Mouse (Mus musculus) kidney, embryonic 16.5 days (tissue): ENCODE results near the gene H2-T24. TPM values are rescaled to one million over a fixed set of nuclear protein-coding genes. Genes with fewer than 3 reads are reported as not detected.
"Not testable (repeated sequence)": the region's sequence is repeated elsewhere in the genome, so short reads cannot be mapped to it uniquely, and the experiment has no call there.

Experiments used
- ATAC-seq: fragments of 200-750 bp; cut with Nextera tagmentation; 2 replicates; pipeline ENCODE4 v1.8.0; 2017; ENCODE audit warnings: moderate TSS enrichment; ENCODE audit not compliant: low FRiP score, low TSS enrichment
- H3K27ac ChIP-seq: fragments of 300-500 bp; sonication (generic); 2 replicates; pipeline ENCODE4 v1.5.1; 2014; ENCODE audit warnings: low read length
- H3K27me3 ChIP-seq: fragments of 300-500 bp; sonication (generic); 2 replicates; pipeline ENCODE4 v1.6.1; 2014; ENCODE audit warnings: low read length, control low read depth, mixed read lengths; ENCODE audit not compliant: insufficient read depth
- H3K36me3 ChIP-seq: fragments of 300-500 bp; sonication (generic); 2 replicates; pipeline ENCODE4 v1.6.1; 2014; ENCODE audit warnings: low read length, control low read depth, mixed read lengths; ENCODE audit not compliant: insufficient read depth
- H3K4me1 ChIP-seq: fragments of 300-500 bp; sonication (generic); 2 replicates; pipeline ENCODE4 v1.6.1; 2014; ENCODE audit warnings: low read length, control low read depth, mixed read lengths; ENCODE audit not compliant: insufficient read depth
- H3K4me2 ChIP-seq: fragments of 300-500 bp; sonication (generic); replicated peaks from 2 replicates; pipeline ENCODE4 v1.6.1; 2014; ENCODE audit warnings: low read depth, low read length
- H3K4me3 ChIP-seq: fragments of 300-500 bp; sonication (generic); 2 replicates; pipeline ENCODE4 v1.5.1; 2014; ENCODE audit warnings: mild to moderate bottlenecking, low read length
- H3K9ac ChIP-seq: fragments of 300-500 bp; sonication (generic); replicated peaks from 2 replicates; pipeline ENCODE4 v1.6.1; 2014; ENCODE audit warnings: low read length
- H3K9me3 ChIP-seq: fragments of 300-500 bp; sonication (generic); 2 replicates; pipeline ENCODE4 v1.6.1; 2016; ENCODE audit warnings: low read length, control low read depth
- WGBS: fragments of 180-500 bp; shearing (Covaris S2); extraction: QIAGEN DNeasy Blood & Tissue Kit; methylation state at CpG from one replicate; pipeline ENCODE4 v1.1.7; 2014; 5-methylcytosine and 5-hydroxymethylcytosine counted together
- polyA plus RNA-seq: library from polyadenylated mRNA; unstranded; fragments of >200 nt; fragmentation: Nextera tagmentation; extraction: Ambion mirVana; gene quantifications from 2 replicates; pipeline ENCODE4 v1.2.1, GENCODE M21; 2015

The H2-T24 gene
- polyA plus RNA-seq, 1 experiment from 2014 or later, result 2.2 TPM

GRCm38 (mm10) chr17:36035010-36035638, 14.8 kb upstream of the H2-T24 start:
- 35% methylated on average over 3 of the region's 3 CpGs for WGBS
- not testable (repeated sequence) for H3K9ac ChIP-seq, H3K27ac ChIP-seq

GRCm38 (mm10) chr17:36034524-36034923, 14.2 kb upstream of the H2-T24 start:
- ATAC-seq, H3K36me3 ChIP-seq, H3K4me3 ChIP-seq, H3K27ac ChIP-seq, H3K4me2 ChIP-seq, H3K9ac ChIP-seq, H3K4me1 ChIP-seq, H3K9me3 ChIP-seq, H3K27me3 ChIP-seq: not testable (repeated sequence)
- 47% methylated on average over 3 of the region's 3 CpGs for WGBS

More at GRCm38 (mm10) chr17:36035010-36035638, 14.8 kb upstream of the H2-T24 start:
- not testable (repeated sequence) for H3K4me2 ChIP-seq, H3K4me3 ChIP-seq, H3K27me3 ChIP-seq, H3K36me3 ChIP-seq, H3K4me1 ChIP-seq, H3K9me3 ChIP-seq
- peak; percentile 49; the same call in 1 of the 2 replicates for ATAC-seq

DNA sequence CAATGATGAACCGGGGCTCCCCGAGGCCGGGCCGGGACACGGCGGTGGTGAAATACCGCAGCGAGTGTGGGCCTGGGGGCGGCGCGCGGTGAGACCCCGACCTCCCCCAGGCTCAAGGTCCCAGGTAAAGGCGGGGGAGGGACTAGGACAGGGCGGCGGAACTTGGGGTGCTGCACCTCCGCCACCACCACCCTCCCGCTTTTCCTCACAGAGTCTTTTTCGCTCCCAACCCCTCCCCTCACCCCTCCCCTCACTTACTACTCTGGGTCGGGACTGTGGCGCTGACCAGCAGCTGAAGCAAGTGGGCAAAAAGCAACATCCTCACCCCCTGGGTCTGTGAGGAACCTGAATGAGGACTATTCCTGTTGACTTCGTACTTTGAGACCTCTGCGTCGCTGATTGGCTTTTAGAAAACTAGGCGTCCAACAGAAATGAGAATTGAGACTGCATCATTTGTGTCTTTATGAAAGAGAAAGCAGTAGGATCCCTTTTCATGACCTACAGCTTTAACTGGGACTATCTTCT, 12.1 kb upstream of the H2-T24 start, which contains the start of gene H2-T23:
TSS of gene H2-T23 (minus strand) at position 505 of the 525 bp plus-strand sequence.
- not testable (repeated sequence) for H3K4me1 ChIP-seq, H3K9me3 ChIP-seq, H3K27ac ChIP-seq, H3K36me3 ChIP-seq, H3K27me3 ChIP-seq
- under 1% methylated on average over 24 of the region's 25 CpGs for WGBS
- peak within 1 kb of the TSS; percentile 54 for H3K4me3 ChIP-seq
- peak within 1 kb of the TSS; percentile 55 for H3K9ac ChIP-seq
- ATAC-seq, result peak; percentile 58; the same call in 1 of the 2 replicates
- peak within 1 kb of the TSS; percentile 87 for H3K4me2 ChIP-seq

- H3K4me1 ChIP-seq, H3K9me3 ChIP-seq, H3K36me3 ChIP-seq, H3K27ac ChIP-seq, H3K27me3 ChIP-seq: not testable (repeated sequence)
- Histone ChIP-seq H3K4me2 (peak overlapping the region; percentile 87), H3K4me3 (peak overlapping the region; percentile 54), H3K9ac (peak overlapping the region; percentile 55)
- peak; percentile 70 for ATAC-seq
- WGBS, result 2% methylated on average over 40 of the region's 40 CpGs
Measured at GRCm38 (mm10) chr17:36031583-36032331, 11.4 kb upstream of the H2-T24 start.

DNA sequence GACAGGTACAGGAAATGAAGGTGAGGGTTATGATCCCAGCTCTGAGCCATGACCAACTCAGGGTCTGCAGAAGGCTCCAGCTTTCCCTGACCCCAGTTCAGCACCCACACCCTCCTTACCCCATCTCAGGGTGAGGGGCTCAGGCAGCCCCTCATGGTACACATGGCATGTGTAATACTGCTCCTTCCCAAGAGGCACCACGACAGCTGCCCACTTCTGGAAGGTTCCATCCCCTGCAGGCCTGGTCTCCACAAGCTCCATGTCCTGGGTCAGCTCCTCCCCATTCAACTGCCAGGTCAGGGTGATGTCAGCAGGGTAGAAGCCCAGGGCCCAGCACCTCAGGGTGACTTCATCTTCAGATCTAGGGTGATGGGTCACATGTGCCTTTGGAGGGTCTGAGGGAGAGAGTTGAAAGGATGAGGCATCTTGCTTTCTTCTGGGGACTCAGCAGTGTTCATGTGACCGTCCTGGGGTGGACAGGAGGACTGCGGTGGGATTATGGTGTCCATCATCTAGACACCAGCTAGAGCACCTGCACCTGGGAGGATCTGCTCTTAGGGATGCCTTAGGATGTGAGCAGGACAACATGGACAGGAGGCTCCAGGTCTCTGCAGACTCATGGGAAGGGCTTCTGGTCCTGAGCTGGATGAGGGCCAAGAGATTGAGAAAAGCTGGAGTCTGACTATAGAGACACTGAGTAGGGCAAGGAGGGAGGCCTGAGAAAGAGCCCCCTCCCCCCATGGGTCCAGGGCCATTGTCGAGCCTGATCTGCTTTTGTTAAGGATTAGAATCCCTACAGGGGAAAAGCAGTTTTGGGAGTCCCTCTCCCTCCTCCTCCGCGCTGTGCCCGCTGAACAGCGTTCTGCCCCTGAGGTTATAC, 10.6 kb upstream of the H2-T24 start:
- not testable (repeated sequence) for H3K27me3 ChIP-seq, H3K27ac ChIP-seq, H3K36me3 ChIP-seq, H3K4me3 ChIP-seq, H3K9ac ChIP-seq, H3K9me3 ChIP-seq, H3K4me1 ChIP-seq
- peak; percentile 18; the same call in 1 of the 2 replicates for ATAC-seq
- WGBS, result 45% methylated on average over 8 of the region's 8 CpGs
- H3K4me2 ChIP-seq, result peak overlapping the region; percentile 87

- not testable (repeated sequence) for H3K27ac ChIP-seq, H3K4me3 ChIP-seq, H3K4me2 ChIP-seq, H3K9ac ChIP-seq, H3K4me1 ChIP-seq, H3K36me3 ChIP-seq, ATAC-seq, H3K27me3 ChIP-seq, H3K9me3 ChIP-seq
- WGBS, result 71% methylated on average over 2 of the region's 4 CpGs
Measured at GRCm38 (mm10) chr17:36030046-36030702, 9.8 kb upstream of the H2-T24 start.

DNA sequence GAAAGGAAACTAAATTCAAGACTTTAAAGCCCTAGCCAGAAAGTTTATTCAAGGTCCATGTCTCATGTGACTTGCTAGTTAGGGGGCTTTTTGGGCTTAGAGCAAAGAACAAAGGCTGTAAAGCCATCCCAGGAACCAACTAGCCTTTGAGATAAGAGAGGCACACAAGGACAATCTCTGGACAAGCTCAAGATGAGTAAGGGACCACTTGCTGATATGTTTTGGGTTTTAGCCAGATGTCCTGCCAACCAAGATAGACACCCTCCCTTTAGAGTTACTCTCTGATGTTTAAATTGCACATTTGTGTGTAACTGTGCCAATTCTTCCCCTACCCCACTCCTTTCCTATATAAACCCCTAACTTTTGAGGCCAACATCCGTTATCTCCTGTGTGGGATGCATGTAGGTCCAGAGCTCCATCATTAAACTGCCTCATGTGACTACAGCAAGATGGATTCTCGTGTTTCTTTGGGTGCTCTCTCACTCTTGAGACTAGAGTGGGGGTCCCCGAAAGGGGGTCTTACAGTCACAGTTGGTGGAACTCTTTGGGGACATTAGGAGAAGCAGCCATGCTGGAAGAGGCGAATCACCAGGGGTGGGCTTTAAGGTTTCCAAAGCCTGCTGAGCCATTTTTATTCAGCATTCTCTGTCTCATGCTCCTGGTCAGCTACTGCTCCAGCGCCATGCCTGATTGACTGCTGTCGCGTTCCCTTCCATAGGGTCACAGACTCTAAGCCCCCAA, 8.7 kb upstream of the H2-T24 start:
- H3K27ac ChIP-seq, result no peak overlapping the region
- no peak overlapping the region for H3K4me3 ChIP-seq
- no peaks in the 10 kb centered on the region for H3K27me3 ChIP-seq
- H3K9me3 ChIP-seq, result no peaks in the 10 kb centered on the region
- no peak overlapping the region for H3K4me2 ChIP-seq
- H3K4me1 ChIP-seq, result peaks cover 3% of the 10 kb centered on the region
- no peak overlapping the region for H3K9ac ChIP-seq
- H3K36me3 ChIP-seq, result no peaks in the 10 kb centered on the region
- WGBS, result 77% methylated on average over 7 of the region's 7 CpGs
- ATAC-seq, result no peak

DNA sequence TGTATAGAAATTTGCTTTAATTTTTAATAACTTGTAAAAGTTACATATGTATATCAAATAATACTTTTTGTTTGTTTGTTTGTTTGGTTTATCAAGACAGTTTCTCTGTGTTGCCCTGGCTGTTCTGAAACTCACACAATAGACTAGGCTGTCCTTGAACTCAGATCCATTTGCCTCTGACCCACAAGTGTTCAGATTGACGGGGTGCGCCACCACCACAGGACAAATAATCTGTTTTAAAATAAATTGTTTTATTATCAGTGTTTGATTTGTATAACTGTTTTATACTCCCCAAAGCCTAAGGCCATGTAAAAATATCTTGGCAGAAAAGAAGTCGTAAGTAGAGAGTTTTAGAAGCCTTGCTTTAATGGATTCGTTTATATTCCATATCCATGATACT, 7.3 kb upstream of the H2-T24 start:
- ATAC-seq, result no peak
- Histone ChIP-seq H3K4me1 (peaks cover 14% of the 10 kb centered on the region), H3K36me3 (no peaks in the 10 kb centered on the region), H3K9ac (no peak overlapping the region), H3K27me3 (no peaks in the 10 kb centered on the region), H3K9me3 (no peaks in the 10 kb centered on the region), H3K4me2 (no peak overlapping the region), H3K4me3 (no peak overlapping the region), H3K27ac (no peak overlapping the region)
- WGBS, result 90% methylated on average over 4 of the region's 4 CpGs

- Histone ChIP-seq H3K4me2 (no peak overlapping the region), H3K36me3 (no peaks in the 10 kb centered on the region), H3K9me3 (no peaks in the 10 kb centered on the region), H3K27ac (no peak overlapping the region), H3K4me3 (no peak overlapping the region), H3K27me3 (no peaks in the 10 kb centered on the region), H3K4me1 (peaks cover 14% of the 10 kb centered on the region), H3K9ac (no peak overlapping the region)
- 71% methylated on average over 4 of the region's 4 CpGs for WGBS
- ATAC-seq, result no peak
Measured at GRCm38 (mm10) chr17:36025901-36026300, 5.5 kb upstream of the H2-T24 start.
